In genomic region chr6:95718969-95719333, GRCm38 (mm10) we compare ENCODE assay signal across 8 mouse cellular contexts. TPM values are rescaled to one million over a fixed set of nuclear protein-coding genes. Genes with fewer than 3 reads are reported as not detected.
DNase-seq lines count a peak whose midpoint lies in the region; ATAC-seq lines count a peak whose summit lies in the region.

No protein-coding gene starts in this region.

- ATAC-seq in frontal cortex, adult (ENCODE audit: low TSS enrichment): peak; percentile 12; the same call in 1 of the 2 replicates
- ATAC-seq in CD4-positive, CD25-positive, alpha-beta regulatory T cell, adult 4 months: peak; percentile 22
- peak; percentile 55 for ATAC-seq in embryonic facial prominence, embryonic 12.5 days (ENCODE audit: insufficient number of reproducible peaks, insufficient read depth, low FRiP score, low TSS enrichment)
- peak; percentile 55; the same call in 1 of the 2 replicates for ATAC-seq in intestine, embryonic 16.5 days
- ATAC-seq in neural tube, embryonic 13.5 days (ENCODE audit: low read depth): peak; percentile 48

- H3K9ac ChIP-seq in embryonic facial prominence, embryonic 12.5 days: peak overlapping the region; percentile 83
- H3K9ac ChIP-seq in intestine, embryonic 16.5 days (ENCODE audit: low read depth, low read length): peak overlapping the region; percentile 94
- peak overlapping the region; percentile 84 for H3K9ac ChIP-seq in neural tube, embryonic 13.5 days

- no CpG with 5 or more reads among the region's 1 CpGs for WGBS in embryonic facial prominence, embryonic 12.5 days
- no CpG with 5 or more reads among the region's 1 CpGs for WGBS in intestine, embryonic 16.5 days
- 0% methylated on average over 1 of the region's 1 CpGs for WGBS in neural tube, embryonic 13.5 days

- H3K27ac ChIP-seq in embryonic facial prominence, embryonic 12.5 days: 0 out of 2 replicates have a peak overlapping the region, but pooled peaks have one; percentile 46
- H3K27ac ChIP-seq in intestine, embryonic 16.5 days (ENCODE audit: low read length): no peak overlapping the region
- peak overlapping the region; percentile 59; the same call in 1 of the 2 replicates for H3K27ac ChIP-seq in neural tube, embryonic 13.5 days (replicated peaks)

- no peaks in the 10 kb centered on the region for H3K36me3 ChIP-seq in embryonic facial prominence, embryonic 12.5 days
- no peaks in the 10 kb centered on the region for H3K36me3 ChIP-seq in intestine, embryonic 16.5 days (ENCODE audit: control insufficient read depth, insufficient read depth, low read length)
- no peaks in the 10 kb centered on the region for H3K36me3 ChIP-seq in neural tube, embryonic 13.5 days

- intact Hi-C loops in left cerebral cortex, postnatal 25 days (cut with DNase I): no loop called here

- no peaks in the 10 kb centered on the region for H3K27me3 ChIP-seq in embryonic facial prominence, embryonic 12.5 days
- H3K27me3 ChIP-seq in intestine, embryonic 16.5 days (replicated peaks; ENCODE audit: control insufficient read depth, insufficient read depth, low read length): no peaks in the 10 kb centered on the region
- H3K27me3 ChIP-seq in neural tube, embryonic 13.5 days: 0 out of 2 replicates have a peak, but pooled peaks cover 6% of the 10 kb centered on the region

- peaks cover 4% of the 10 kb centered on the region; the same call in 1 of the 2 replicates for H3K4me1 ChIP-seq in embryonic facial prominence, embryonic 12.5 days
- peaks cover 23% of the 10 kb centered on the region for H3K4me1 ChIP-seq in intestine, embryonic 16.5 days (ENCODE audit: control insufficient read depth, insufficient read depth, low read length)
- H3K4me1 ChIP-seq in neural tube, embryonic 13.5 days (replicated peaks): peaks cover 9% of the 10 kb centered on the region

- no peaks in the 10 kb centered on the region for H3K9me3 ChIP-seq in embryonic facial prominence, embryonic 12.5 days
- H3K9me3 ChIP-seq in intestine, embryonic 16.5 days (ENCODE audit: control insufficient read depth, low read length): no peaks in the 10 kb centered on the region
- no peaks in the 10 kb centered on the region for H3K9me3 ChIP-seq in neural tube, embryonic 13.5 days

- H3K4me3 ChIP-seq in embryonic facial prominence, embryonic 12.5 days: peak overlapping the region; percentile 85
- peak overlapping the region; percentile 82 for H3K4me3 ChIP-seq in intestine, embryonic 16.5 days (ENCODE audit: low read length)
- H3K4me3 ChIP-seq in neural tube, embryonic 13.5 days: peak overlapping the region; percentile 82

- DNase-seq in frontal cortex, postnatal 10 days (ENCODE audit: low spot score in 2 of 2): no peak
- DNase-seq in gastrocnemius, adult 8-10 months (ENCODE audit: low spot score in 2 of 2): no peak
- no peak for DNase-seq in left cerebral cortex, postnatal 25 days (ENCODE audit: low spot score in 2 of 2)

- H3K4me2 ChIP-seq in embryonic facial prominence, embryonic 12.5 days (replicated peaks): peak overlapping the region; percentile 85
- H3K4me2 ChIP-seq in intestine, embryonic 16.5 days (ENCODE audit: low read depth, low read length): peak overlapping the region; percentile 91
- peak overlapping the region; percentile 87 for H3K4me2 ChIP-seq in neural tube, embryonic 13.5 days

RNA-seq across cellular contexts. Expression of gene Suclg2, which starts 0.4 kb away (rescaled TPM):
- polyA plus RNA-seq in CD4-positive, CD25-positive, alpha-beta regulatory T cell, adult 4 months (2017; shearing (Covaris generic)): 10 to 100 TPM; 41.2 to 50.3 TPM
- polyA plus RNA-seq in embryonic facial prominence, embryonic 12.5 days (2016; fragmentation: Nextera tagmentation; extraction: Ambion mirVana): 48.9 and 51.8 TPM in 2 replicates
- polyA plus RNA-seq in intestine, embryonic 16.5 days (2015; fragmentation: Nextera tagmentation; extraction: Ambion mirVana): 130 TPM in 2 replicates
- 16.8 and 19.1 TPM in 2 replicates for polyA plus RNA-seq in neural tube, embryonic 13.5 days (2015; fragmentation: Nextera tagmentation; extraction: Ambion mirVana)
- 10 to 100 TPM; 52.2 to 56.1 (median 53.1) TPM for total RNA-seq in gastrocnemius, adult 8-10 months (2022)
- total RNA-seq in left cerebral cortex, postnatal 25 days (2021): 10 to 100 TPM; 15.5 to 17.1 TPM
